Mouse (Mus musculus) layer of hippocampus, adult 18-20 months (tissue): ENCODE measurements around the gene Arhgap40. TPM values are rescaled to one million over a fixed set of nuclear protein-coding genes. Genes with fewer than 3 reads are reported as not detected.

Experiments
- DNase-seq, 2 experiments: peaks; one replicate each; pipeline ENCODE4 v3.0.0; 2022; ENCODE audit warnings: low spot score in 2 of 2
- long read RNA-seq: library from polyadenylated mRNA; stranded (forward); transcript quantifications from one replicate; pipeline ENCODE4 v2.0.0, GENCODE M21; 2021
- total RNA-seq, 2 experiments: library from RNA; stranded (reverse); gene quantifications; 2 replicates each; pipeline ENCODE4 v1.2.3; 2021

Gene Arhgap40
- not detected for total RNA-seq
- long read RNA-seq = 0 reads

DNA sequence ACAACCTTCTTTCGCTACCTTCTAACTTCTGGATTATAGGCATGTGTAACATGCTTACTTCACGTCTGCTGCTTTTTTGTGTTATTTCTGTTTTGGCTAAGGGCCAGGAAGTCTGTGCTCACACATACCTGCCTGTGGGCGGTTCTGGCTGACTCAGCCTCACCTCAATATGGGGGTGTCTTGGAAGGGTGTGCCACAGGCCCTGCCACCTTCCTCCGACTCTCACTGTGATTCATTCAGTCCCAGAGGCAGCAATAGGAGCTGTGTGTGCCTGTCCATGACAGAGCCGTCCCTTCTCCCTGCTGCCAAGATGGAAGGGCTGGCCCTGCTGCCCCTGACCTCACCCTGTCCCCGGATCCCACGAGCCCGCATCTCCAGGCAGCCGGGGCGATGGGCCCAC is at the start of gene Arhgap40:
Arhgap40 (plus strand) TSS at position 269 of the 400 bp plus-strand sequence.
- no peak for DNase-seq

- DNase-seq = no peak
Measured at GRCm38 (mm10) chr2:158474159-158474558, 38.4 kb upstream of the Arhgap40 start.

- no peak for DNase-seq
Measured at GRCm38 (mm10) chr2:158477640-158478039, 35.0 kb upstream of the Arhgap40 start.

DNA sequence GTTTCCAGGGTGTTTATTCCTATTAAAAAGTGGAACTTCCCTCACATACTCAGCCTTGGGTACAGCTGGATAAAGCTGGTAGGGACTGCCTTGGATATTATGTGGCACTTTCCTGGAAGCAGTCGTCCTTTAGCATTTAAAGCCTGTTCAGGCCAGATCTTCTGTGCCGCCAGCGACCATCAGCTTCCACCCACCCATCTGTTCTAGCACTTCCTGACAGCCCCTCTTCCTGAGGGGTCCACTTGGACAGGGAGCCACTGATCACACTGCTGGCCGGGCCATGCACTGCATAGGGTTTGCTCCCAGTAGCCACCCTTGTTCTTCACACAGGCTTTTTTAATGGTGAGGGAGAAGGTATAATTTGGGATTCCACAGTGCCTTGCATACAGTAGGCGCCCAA is 14.1 kb upstream of the Arhgap40 start:
- no peak for DNase-seq

DNA sequence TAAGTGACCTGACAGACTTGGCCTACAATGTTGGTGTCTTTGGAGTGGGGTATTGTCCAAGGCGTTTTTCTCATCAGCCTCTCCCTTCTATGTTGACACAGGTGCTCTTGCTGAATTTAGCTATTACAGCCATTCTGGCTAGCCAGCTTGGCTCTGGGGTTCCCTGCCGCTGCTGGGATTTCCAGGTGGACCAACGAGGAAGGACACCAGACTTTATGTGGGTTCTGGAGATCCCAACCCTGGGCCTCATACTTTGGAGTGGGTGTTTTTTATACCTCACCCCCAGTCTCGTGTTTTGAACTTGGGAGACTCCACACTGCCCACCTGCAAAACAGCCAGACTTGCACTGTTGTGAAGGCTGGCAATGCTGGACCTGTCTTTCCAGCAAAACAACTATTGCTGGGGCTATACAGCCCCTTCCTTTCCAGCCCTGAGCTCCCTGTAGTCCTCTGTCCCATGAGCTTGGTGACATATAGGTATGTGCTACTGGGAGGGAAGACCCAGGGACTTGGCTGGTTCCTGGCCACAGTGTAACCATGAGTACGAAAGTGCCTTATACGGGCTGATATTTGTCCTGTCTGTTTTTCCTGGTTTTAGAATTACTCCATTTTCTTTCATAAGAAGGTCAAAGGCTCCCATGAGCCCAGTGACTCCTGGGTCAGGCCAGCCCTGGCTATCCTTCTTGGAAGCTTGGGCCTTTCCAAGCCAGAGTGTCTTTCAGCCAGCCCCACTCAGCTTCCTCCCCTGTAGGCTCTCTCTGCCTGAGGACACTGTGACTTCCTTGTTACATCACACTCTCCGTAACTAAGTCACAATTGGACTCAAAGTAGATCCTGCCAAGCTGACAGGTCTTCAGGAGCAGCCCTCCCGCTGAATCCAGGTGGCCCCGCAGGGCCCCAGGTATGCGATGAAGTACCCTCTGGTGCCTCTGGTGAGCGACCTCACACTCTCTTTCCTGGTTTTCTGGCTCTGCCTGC is 10.5 kb upstream of the Arhgap40 start, which contains the start of gene Adig:
Adig (plus strand) TSS at position 777 of the 977 bp plus-strand sequence.
- no peak for DNase-seq

GRCm38 (mm10) chr2:158503226-158503625 is 9.4 kb upstream of the Arhgap40 start:
- DNase-seq = no peak

GRCm38 (mm10) chr2:158503671-158504070 is 8.9 kb upstream of the Arhgap40 start:
- DNase-seq = no peak

- no peak for DNase-seq
Measured at GRCm38 (mm10) chr2:158506475-158506874, 6.1 kb upstream of the Arhgap40 start.

DNA sequence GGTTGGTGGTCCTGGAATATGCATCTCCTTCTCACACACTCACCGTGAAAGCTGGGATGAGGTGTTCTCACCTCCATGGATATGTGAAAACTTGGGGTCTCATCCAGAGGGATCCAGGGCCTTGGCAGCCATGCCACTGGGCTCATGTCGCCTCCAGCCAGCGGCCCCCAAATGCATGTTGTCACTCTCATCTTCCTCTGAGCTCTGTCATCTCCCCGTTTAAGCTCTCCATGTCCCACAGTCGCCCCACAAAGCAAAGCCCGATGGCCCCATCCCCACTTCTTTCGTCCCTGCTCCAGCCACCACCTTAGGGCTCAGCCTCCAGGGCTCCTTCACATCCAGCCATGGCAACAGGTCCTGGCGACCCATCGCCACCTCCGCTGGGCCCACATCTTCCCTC is 5.5 kb upstream of the Arhgap40 start:
- no peak for DNase-seq

DNA sequence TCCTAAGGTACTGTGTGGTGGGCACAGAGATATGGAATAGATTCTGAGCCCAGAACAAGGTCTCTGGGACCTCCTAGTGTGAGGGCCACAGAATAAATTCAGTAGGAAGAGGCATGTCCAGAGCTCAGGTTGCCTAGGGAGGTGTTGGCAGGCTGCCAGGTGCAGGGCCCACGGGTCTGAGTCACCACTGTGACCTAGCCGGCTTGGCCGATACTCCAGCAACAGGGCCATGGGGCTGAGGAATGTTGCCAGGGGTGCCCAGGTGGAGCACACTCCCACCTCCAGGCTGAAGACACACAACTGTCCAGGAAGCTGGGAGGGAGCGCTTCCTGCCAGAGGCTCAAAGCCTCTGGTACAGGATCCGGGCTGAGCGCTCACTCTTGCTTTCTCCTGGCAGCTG is 1.9 kb upstream of the Arhgap40 start:
- DNase-seq = no peak

DNA sequence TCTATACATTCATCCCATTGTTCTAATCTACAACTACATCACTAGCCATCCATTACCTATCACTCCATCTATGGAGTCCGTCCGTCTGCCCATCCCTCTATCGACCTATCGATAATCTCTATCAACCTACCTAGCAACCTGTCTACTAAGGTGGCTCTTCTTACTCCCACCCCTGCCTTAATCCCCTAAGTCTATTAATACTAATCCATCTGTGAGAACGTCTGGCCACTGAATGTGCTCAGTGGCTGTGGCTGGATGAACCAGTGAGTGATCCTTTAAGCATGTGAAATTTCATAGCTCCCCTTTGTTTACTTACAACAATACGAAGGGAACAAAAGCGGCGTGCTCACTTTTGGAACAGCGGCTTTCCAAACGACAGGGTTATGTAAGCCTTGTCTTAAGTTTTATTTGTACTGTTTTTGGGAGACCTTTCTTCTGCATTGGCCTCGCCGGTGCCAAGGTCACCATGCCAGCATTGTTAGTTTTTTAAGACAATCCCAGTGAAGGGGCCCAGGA is 1.3 kb downstream of the Arhgap40 start:
- DNase-seq = no peak

DNA sequence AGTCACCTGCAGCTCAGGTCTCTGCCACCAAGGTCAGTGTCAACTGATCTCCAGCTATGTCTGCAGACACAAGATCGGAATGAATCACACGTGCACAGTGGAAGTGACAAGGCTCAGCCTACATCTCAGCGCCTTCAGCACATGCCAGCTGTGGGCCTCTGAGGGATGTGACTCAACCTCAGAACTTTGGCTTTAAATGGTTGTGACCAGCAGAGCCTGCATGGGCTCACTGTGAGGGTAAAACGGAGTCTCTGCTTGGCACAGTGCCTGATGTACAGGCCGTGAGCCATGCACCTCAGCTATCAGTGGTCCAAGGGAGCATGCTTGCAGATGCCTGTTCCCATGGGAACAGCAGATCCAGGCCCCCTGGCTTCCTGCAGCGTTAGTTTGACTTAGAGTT is 6.0 kb downstream of the Arhgap40 start:
- no peak for DNase-seq

GRCm38 (mm10) chr2:158519071-158519470 is 6.5 kb downstream of the Arhgap40 start:
- DNase-seq = no peak

DNA sequence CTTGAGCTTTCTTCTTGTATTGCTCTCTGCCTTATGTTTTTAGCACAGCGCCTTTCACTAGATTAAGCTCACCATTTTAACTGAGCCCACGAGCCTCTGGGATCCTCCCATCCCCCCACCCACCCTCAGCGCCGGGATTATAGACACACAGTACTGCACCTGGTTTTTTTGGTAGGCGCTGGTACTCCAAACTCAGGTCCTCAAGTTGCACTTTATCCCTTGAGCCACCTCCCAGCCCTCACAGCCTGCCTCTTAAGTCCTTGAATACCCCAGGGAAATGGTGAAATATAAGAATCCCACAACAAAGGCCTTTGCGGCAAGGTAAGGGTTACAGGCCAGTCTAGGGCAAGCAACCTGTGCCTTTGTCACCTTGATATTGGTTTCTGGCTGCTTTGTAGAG is 7.2 kb downstream of the Arhgap40 start:
- DNase-seq = no peak

DNA sequence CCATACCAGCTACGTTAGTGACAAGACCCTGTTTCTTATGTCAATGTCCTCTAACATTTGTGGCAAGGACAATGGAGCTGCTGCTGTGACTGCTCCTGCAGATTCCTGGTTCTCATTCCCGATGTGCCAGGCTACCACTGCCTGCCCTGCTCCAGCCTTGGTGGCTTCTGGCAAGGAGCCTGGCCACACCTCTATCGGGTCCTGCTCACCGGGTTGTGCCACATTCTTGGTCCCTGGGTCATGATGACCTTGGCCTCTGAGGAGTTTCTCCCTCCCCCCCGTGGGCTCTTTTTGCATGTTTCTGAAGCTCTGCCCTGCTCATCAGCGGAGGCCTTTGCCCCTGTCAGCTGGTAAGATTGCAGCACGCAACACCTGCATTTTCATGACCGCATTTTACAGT is 10.5 kb downstream of the Arhgap40 start:
- no peak for DNase-seq

GRCm38 (mm10) chr2:158524129-158524860 is 11.7 kb downstream of the Arhgap40 start:
- DNase-seq = peak in 1 of 2 experiments; percentile 24

DNA sequence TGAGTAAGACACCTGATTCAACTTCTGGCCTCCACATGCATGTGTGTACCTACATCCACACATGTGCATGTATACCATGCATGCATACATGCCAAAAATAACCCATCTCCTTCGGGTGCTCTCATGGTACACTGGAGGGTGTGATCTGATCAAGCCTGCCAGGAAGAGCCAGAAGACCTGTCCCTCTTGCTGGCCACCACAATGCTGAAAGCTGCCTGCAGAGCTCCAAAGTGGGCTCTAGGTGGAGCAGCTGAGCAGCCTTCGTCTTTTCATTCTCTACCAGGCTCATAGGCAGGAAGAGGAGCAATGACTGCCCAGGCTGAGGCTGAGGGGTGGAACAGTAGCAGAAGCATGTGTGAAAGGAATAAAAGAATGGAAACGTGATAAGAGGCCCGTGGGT is 21.5 kb downstream of the Arhgap40 start:
- DNase-seq = peak in 1 of 2 experiments; percentile 76

GRCm38 (mm10) chr2:158534559-158534958 is 22.0 kb downstream of the Arhgap40 start:
- DNase-seq = no peak

GRCm38 (mm10) chr2:158539433-158540305 is 27.1 kb downstream of the Arhgap40 start:
- no peak for DNase-seq

DNA sequence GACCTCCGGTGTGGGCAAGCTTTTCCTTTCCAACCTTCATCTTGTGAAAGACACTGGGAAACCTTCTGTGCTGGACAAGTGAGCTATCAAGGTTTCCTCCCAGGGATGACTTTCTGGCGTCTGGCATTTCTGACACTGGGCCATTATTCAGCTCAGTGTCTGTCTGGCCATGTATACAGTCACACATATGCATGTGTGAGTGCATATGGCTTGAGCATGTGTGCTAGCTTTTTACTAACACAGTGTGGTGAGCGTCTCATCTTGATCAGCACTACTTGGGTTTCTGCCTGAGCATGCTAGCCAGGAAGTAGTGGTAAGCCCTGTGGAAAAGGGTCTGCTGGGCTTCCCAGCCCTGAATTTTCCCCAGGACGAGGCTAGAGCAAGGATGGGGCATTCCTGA is 28.7 kb downstream of the Arhgap40 start:
- DNase-seq = no peak

DNA sequence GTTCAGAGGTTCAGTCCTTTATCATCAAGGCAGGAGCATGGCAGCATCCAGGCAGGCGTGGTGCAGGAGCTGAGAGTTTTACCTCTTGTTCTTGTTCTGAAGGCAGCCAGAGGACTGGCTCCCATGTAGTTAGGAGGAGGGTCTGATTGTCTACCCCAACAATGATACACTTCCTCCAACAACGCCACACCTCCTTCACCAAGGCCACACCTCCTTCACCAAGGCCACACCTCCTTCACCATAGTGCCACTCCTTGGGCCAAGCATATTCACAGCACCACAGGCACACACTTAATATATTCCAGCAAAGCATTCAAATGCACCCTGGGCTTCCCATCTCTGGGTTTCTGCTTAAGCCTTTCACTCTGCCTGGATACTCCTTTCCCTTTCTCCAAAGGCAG is 32.7 kb downstream of the Arhgap40 start:
- no peak for DNase-seq
